Mouse (Mus musculus): Measurements from ENCODE around the gene Bicc1. TPM values are rescaled to one million over a fixed set of nuclear protein-coding genes. Genes with fewer than 3 reads are reported as not detected.

Gene Bicc1
- total RNA-seq, 1 experiment, result 1.8 TPM

- no peaks in the 10 kb centered on the region for H3K36me3 ChIP-seq (ENCODE audit: control insufficient read depth, insufficient read depth, low read length, poor library complexity, severe bottlenecking)
- H3K4me3 ChIP-seq (ENCODE audit: insufficient read depth in 1 of 2, low read depth in 1 of 2, low read length in 2 of 2, poor library complexity in 1 of 2, severe bottlenecking in 1 of 2), result no peak overlapping the region
- no peaks in the 10 kb centered on the region for H3K9me3 ChIP-seq (ENCODE audit: control insufficient read depth, insufficient read depth, low read depth, low read length)
- H3K27ac ChIP-seq (ENCODE audit: insufficient read depth, low read depth, low read length, poor library complexity, severe bottlenecking), result no peak overlapping the region
- H3K9ac ChIP-seq (ENCODE audit: insufficient read depth, low read depth, low read length, poor library complexity, severe bottlenecking), result no peak overlapping the region
- in situ Hi-C loops (cut with MboI; ENCODE audit: low sequenced_read_pairs in 2 of 2, unreplicated experiment in 2 of 2), result no loop called here
- TF ChIP-seq MAFK (IDR thresholded peaks at IDR 0.05; ENCODE audit: insufficient read depth, low read depth, low read length) (no peak), ZNF384 (IDR thresholded peaks at IDR 0.05; ENCODE audit: low read depth, low read length) (no peak), ZC3H11A (IDR thresholded peaks at IDR 0.05; ENCODE audit: borderline replicate concordance, low read depth, low read length) (no peak), CHD2 (IDR thresholded peaks at IDR 0.05; ENCODE audit: low read depth, low read length) (no peak), HCFC1 (IDR thresholded peaks at IDR 0.05; ENCODE audit: borderline replicate concordance, insufficient read depth, low read length) (no peak)
- DNase-seq (ENCODE audit: low read depth, low spot score), result no peak
- H3K4me1 ChIP-seq (ENCODE audit: control insufficient read depth in 2 of 2, insufficient read depth in 2 of 2, low read length in 2 of 2, poor library complexity in 1 of 2), result no peaks in the 10 kb centered on the region
These were observed 58.5 kb downstream of the Bicc1 start for GRCm38 (mm10) chr10:71100815-71101499.

GRCm38 (mm10) chr10:71094707-71095254, 64.7 kb downstream of the Bicc1 start:
- Histone ChIP-seq H3K36me3 (ENCODE audit: control insufficient read depth, insufficient read depth, low read length, poor library complexity, severe bottlenecking) (no peaks in the 10 kb centered on the region), H3K9ac (ENCODE audit: insufficient read depth, low read depth, low read length, poor library complexity, severe bottlenecking) (no peak overlapping the region), H3K4me3 (ENCODE audit: insufficient read depth in 1 of 2, low read depth in 1 of 2, low read length in 2 of 2, poor library complexity in 1 of 2, severe bottlenecking in 1 of 2) (no peak overlapping the region), H3K27ac (ENCODE audit: insufficient read depth, low read depth, low read length, poor library complexity, severe bottlenecking) (no peak overlapping the region), H3K9me3 (ENCODE audit: control insufficient read depth, insufficient read depth, low read depth, low read length) (no peaks in the 10 kb centered on the region), H3K4me1 (ENCODE audit: control insufficient read depth in 2 of 2, insufficient read depth in 2 of 2, low read length in 2 of 2, poor library complexity in 1 of 2) (no peaks in the 10 kb centered on the region)
- TF ChIP-seq HCFC1 (IDR thresholded peaks at IDR 0.05; ENCODE audit: borderline replicate concordance, insufficient read depth, low read length) (no peak), CHD2 (IDR thresholded peaks at IDR 0.05; ENCODE audit: low read depth, low read length) (no peak), ZC3H11A (IDR thresholded peaks at IDR 0.05; ENCODE audit: borderline replicate concordance, low read depth, low read length) (no peak), ZNF384 (IDR thresholded peaks at IDR 0.05; ENCODE audit: low read depth, low read length) (no peak), MAFK (IDR thresholded peaks at IDR 0.05; ENCODE audit: insufficient read depth, low read depth, low read length) (no peak)
- DNase-seq (ENCODE audit: low read depth, low spot score), result no peak
- in situ Hi-C loops (cut with MboI; ENCODE audit: low sequenced_read_pairs in 2 of 2, unreplicated experiment in 2 of 2), result no loop called here

- H3K9me3 ChIP-seq (ENCODE audit: control insufficient read depth, insufficient read depth, low read depth, low read length), result no peaks in the 10 kb centered on the region
- no peak for DNase-seq (ENCODE audit: low read depth, low spot score)
- no peak overlapping the region for H3K27ac ChIP-seq (ENCODE audit: insufficient read depth, low read depth, low read length, poor library complexity, severe bottlenecking)
- in situ Hi-C loops (cut with MboI; ENCODE audit: low sequenced_read_pairs in 2 of 2, unreplicated experiment in 2 of 2), result no loop called here
- H3K4me1 ChIP-seq (ENCODE audit: control insufficient read depth in 2 of 2, insufficient read depth in 2 of 2, low read length in 2 of 2, poor library complexity in 1 of 2), result no peaks in the 10 kb centered on the region
- no peak for TF ChIP-seq MAFK (IDR thresholded peaks at IDR 0.05; ENCODE audit: insufficient read depth, low read depth, low read length)
- TF ChIP-seq ZNF384 (IDR thresholded peaks at IDR 0.05; ENCODE audit: low read depth, low read length), result no peak
- no peak for TF ChIP-seq HCFC1 (IDR thresholded peaks at IDR 0.05; ENCODE audit: borderline replicate concordance, insufficient read depth, low read length)
- no peak for TF ChIP-seq ZC3H11A (IDR thresholded peaks at IDR 0.05; ENCODE audit: borderline replicate concordance, low read depth, low read length)
- TF ChIP-seq CHD2 (IDR thresholded peaks at IDR 0.05; ENCODE audit: low read depth, low read length), result no peak
- H3K9ac ChIP-seq (ENCODE audit: insufficient read depth, low read depth, low read length, poor library complexity, severe bottlenecking), result no peak overlapping the region
- no peaks in the 10 kb centered on the region for H3K36me3 ChIP-seq (ENCODE audit: control insufficient read depth, insufficient read depth, low read length, poor library complexity, severe bottlenecking)
- no peak overlapping the region for H3K4me3 ChIP-seq (ENCODE audit: insufficient read depth in 1 of 2, low read depth in 1 of 2, low read length in 2 of 2, poor library complexity in 1 of 2, severe bottlenecking in 1 of 2)
These were observed 66.2 kb downstream of the Bicc1 start for GRCm38 (mm10) chr10:71093312-71093711.

- no peak overlapping the region for H3K27ac ChIP-seq (ENCODE audit: insufficient read depth, low read depth, low read length, poor library complexity, severe bottlenecking)
- no peak overlapping the region for H3K4me3 ChIP-seq (ENCODE audit: insufficient read depth in 1 of 2, low read depth in 1 of 2, low read length in 2 of 2, poor library complexity in 1 of 2, severe bottlenecking in 1 of 2)
- no peak for DNase-seq (ENCODE audit: low read depth, low spot score)
- H3K36me3 ChIP-seq (ENCODE audit: control insufficient read depth, insufficient read depth, low read length, poor library complexity, severe bottlenecking), result no peaks in the 10 kb centered on the region
- no peaks in the 10 kb centered on the region for H3K9me3 ChIP-seq (ENCODE audit: control insufficient read depth, insufficient read depth, low read depth, low read length)
- no peaks in the 10 kb centered on the region for H3K4me1 ChIP-seq (ENCODE audit: control insufficient read depth in 2 of 2, insufficient read depth in 2 of 2, low read length in 2 of 2, poor library complexity in 1 of 2)
- in situ Hi-C loops (cut with MboI; ENCODE audit: low sequenced_read_pairs in 2 of 2, unreplicated experiment in 2 of 2), result no loop called here
- no peak overlapping the region for H3K9ac ChIP-seq (ENCODE audit: insufficient read depth, low read depth, low read length, poor library complexity, severe bottlenecking)
- no peak for TF ChIP-seq ZC3H11A (IDR thresholded peaks at IDR 0.05; ENCODE audit: borderline replicate concordance, low read depth, low read length)
- no peak for TF ChIP-seq CHD2 (IDR thresholded peaks at IDR 0.05; ENCODE audit: low read depth, low read length)
- TF ChIP-seq ZNF384 (IDR thresholded peaks at IDR 0.05; ENCODE audit: low read depth, low read length), result no peak
- TF ChIP-seq MAFK (IDR thresholded peaks at IDR 0.05; ENCODE audit: insufficient read depth, low read depth, low read length), result no peak
These were observed 72.2 kb downstream of the Bicc1 start for GRCm38 (mm10) chr10:71087359-71087716.

Measured in ES-E14 (cell line).